Mouse (Mus musculus): ENCODE results near the gene Ubtd1.

The Ubtd1 gene

GRCm38 (mm10) chr19:41994023-41994422 is 12.5 kb downstream of the Ubtd1 start:
- DNase-seq = no peak

- no peak for DNase-seq
Measured at GRCm38 (mm10) chr19:41995483-41995882, 13.9 kb downstream of the Ubtd1 start.

GRCm38 (mm10) chr19:41997090-41997489 is 15.5 kb downstream of the Ubtd1 start:
- DNase-seq = no peak

GRCm38 (mm10) chr19:41998770-41999548 is 17.4 kb downstream of the Ubtd1 start:
- DNase-seq = no peak

- peak; percentile 59 for DNase-seq
Measured at GRCm38 (mm10) chr19:41999688-42000283, 18.2 kb downstream of the Ubtd1 start.

GRCm38 (mm10) chr19:42000446-42000958 is 18.9 kb downstream of the Ubtd1 start:
- no peak for DNase-seq

GRCm38 (mm10) chr19:42001253-42001980 is 19.9 kb downstream of the Ubtd1 start:
- DNase-seq = no peak

GRCm38 (mm10) chr19:42004258-42004657 is 22.7 kb downstream of the Ubtd1 start:
- no peak for DNase-seq

GRCm38 (mm10) chr19:42005616-42006015 is 24.1 kb downstream of the Ubtd1 start:
- DNase-seq = peak; percentile 70

- DNase-seq = no peak
Measured at GRCm38 (mm10) chr19:42006568-42006967, 25.0 kb downstream of the Ubtd1 start.

- DNase-seq = no peak
Measured at GRCm38 (mm10) chr19:42008586-42008985, 27.0 kb downstream of the Ubtd1 start.

GRCm38 (mm10) chr19:42009067-42009466 is 27.5 kb downstream of the Ubtd1 start:
- no peak for DNase-seq

GRCm38 (mm10) chr19:42010436-42010835 is 28.9 kb downstream of the Ubtd1 start:
- no peak for DNase-seq

GRCm38 (mm10) chr19:42011123-42011522 is 29.6 kb downstream of the Ubtd1 start:
- DNase-seq = no peak

GRCm38 (mm10) chr19:42014231-42014825 is 32.8 kb downstream of the Ubtd1 start:
- DNase-seq = no peak

GRCm38 (mm10) chr19:42015001-42015400 is 33.4 kb downstream of the Ubtd1 start:
- DNase-seq = no peak

- no peak for DNase-seq
Measured at GRCm38 (mm10) chr19:42016251-42016650, 34.7 kb downstream of the Ubtd1 start.

- peak; percentile 38 for DNase-seq
Measured at GRCm38 (mm10) chr19:42016840-42017239, 35.3 kb downstream of the Ubtd1 start.

- peak; percentile 75 for DNase-seq
Measured at GRCm38 (mm10) chr19:42017399-42018247, 36.1 kb downstream of the Ubtd1 start.

GRCm38 (mm10) chr19:42019011-42019522 is 37.5 kb downstream of the Ubtd1 start:
- no peak for DNase-seq

GRCm38 (mm10) chr19:42021681-42022541 is 40.3 kb downstream of the Ubtd1 start:
- DNase-seq = no peak

Data from layer of hippocampus, adult 9-11 months (tissue).